Mouse (Mus musculus) midbrain, embryonic 16.5 days (tissue): ENCODE measurements around the gene Tas2r137. TPM values are rescaled to one million over a fixed set of nuclear protein-coding genes. Genes with fewer than 3 reads are reported as not detected.

Experiments
- ATAC-seq: fragments of 200-750 bp; cut with Nextera tagmentation; 2 replicates; pipeline ENCODE4 v1.8.0; 2017; ENCODE audit warnings: moderate TSS enrichment
- H3K27ac ChIP-seq: fragments of 300-500 bp; sonication (generic); 2 replicates; pipeline ENCODE4 v1.5.1; 2014; ENCODE audit warnings: mild to moderate bottlenecking, low read length, mixed read lengths
- H3K27me3 ChIP-seq: fragments of 300-500 bp; sonication (generic); 2 replicates; pipeline ENCODE4 v1.6.1; 2014; ENCODE audit warnings: low read depth, low read length, mixed read lengths; ENCODE audit not compliant: control insufficient read depth, insufficient read depth
- H3K36me3 ChIP-seq: fragments of 300-500 bp; sonication (generic); 2 replicates; pipeline ENCODE4 v1.6.1; 2014; ENCODE audit warnings: mild to moderate bottlenecking, low read length, moderate library complexity, mixed read lengths; ENCODE audit not compliant: control insufficient read depth, insufficient read depth
- H3K4me1 ChIP-seq: fragments of 300-500 bp; sonication (generic); 2 replicates; pipeline ENCODE4 v1.6.1; 2014; ENCODE audit warnings: mild to moderate bottlenecking, low read length, mixed read lengths; ENCODE audit not compliant: control insufficient read depth, insufficient read depth
- H3K4me2 ChIP-seq: fragments of 300-500 bp; sonication (generic); 2 replicates; pipeline ENCODE4 v1.6.1; 2014; ENCODE audit warnings: mild to moderate bottlenecking, low read length, mixed read lengths
- H3K4me3 ChIP-seq: fragments of 300-500 bp; sonication (generic); 2 replicates; pipeline ENCODE4 v1.5.1; 2014; ENCODE audit warnings: low read depth, mild to moderate bottlenecking, low read length, moderate library complexity, mixed read lengths
- H3K9ac ChIP-seq: fragments of 300-500 bp; sonication (generic); 2 replicates; pipeline ENCODE4 v1.6.1; 2014; ENCODE audit warnings: low read depth, low read length, mixed read lengths
- H3K9me3 ChIP-seq: fragments of 300-500 bp; sonication (generic); replicated peaks from 2 replicates; pipeline ENCODE4 v1.6.1; 2014; ENCODE audit warnings: mild to moderate bottlenecking, low read length, mixed read lengths; ENCODE audit not compliant: control insufficient read depth, poor library complexity, severe bottlenecking
- WGBS: fragments of 180-500 bp; shearing (Covaris S2); extraction: QIAGEN DNeasy Blood & Tissue Kit; methylation state at CpG from one replicate; pipeline ENCODE4 v1.1.7; 2014; 5-methylcytosine and 5-hydroxymethylcytosine counted together
- polyA plus RNA-seq: library from polyadenylated mRNA; unstranded; fragments of >200 nt; fragmentation: Nextera tagmentation; extraction: Ambion mirVana; gene quantifications from 2 replicates; pipeline ENCODE4 v1.2.1, GENCODE M21; 2015

Gene Tas2r137
- polyA plus RNA-seq, 1 experiment from 2014 or later, result not detected

DNA sequence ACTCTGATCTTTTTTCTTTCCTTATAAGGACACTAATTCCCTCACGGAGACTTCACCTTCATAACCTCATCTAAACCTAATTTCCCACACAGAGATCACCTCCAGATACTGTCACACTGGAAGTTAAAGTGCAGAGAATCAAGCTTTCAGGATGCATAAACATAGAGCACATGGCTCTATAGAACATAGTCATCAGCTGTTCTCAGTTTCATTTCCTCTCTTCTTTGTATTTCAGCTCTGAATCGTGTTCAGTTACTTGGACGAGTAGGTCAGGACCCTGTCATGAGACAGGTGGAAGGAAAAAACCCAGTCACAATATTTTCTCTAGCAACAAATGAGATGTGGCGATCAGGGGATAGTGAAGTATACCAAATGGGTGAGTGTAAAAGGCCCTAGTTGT, 14.9 kb upstream of the Tas2r137 start:
- Histone ChIP-seq H3K9ac (no peak overlapping the region), H3K4me1 (peaks cover 7% of the 10 kb centered on the region), H3K27me3 (no peaks in the 10 kb centered on the region), H3K27ac (no peak overlapping the region), H3K9me3 (no peaks in the 10 kb centered on the region), H3K36me3 (peaks cover 31% of the 10 kb centered on the region), H3K4me3 (no peak overlapping the region), H3K4me2 (no peak overlapping the region)
- WGBS, result 94% methylated on average over 4 of the region's 4 CpGs
- ATAC-seq, result no peak

DNA sequence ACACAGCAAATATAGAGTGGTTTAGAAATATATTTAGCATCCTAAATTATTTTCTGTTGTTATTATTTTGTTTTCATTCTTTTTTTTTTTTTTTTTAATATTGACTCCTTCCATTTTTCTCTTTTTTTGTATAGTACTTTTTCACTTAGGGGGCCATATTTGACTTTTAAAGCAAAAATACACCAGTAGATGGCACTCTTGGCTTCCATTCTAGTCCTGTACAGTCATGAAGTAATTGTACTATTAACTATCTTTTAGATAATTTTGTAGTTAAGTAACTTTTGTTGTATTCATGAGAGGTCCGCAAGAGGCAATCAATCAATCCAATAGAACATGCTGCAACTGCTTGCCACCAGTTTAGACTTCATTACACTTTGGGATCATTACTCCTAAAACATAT, 11.3 kb upstream of the Tas2r137 start:
- no peak overlapping the region for H3K27ac ChIP-seq
- H3K4me2 ChIP-seq, result no peak overlapping the region
- no peaks in the 10 kb centered on the region for H3K27me3 ChIP-seq
- H3K9me3 ChIP-seq, result no peaks in the 10 kb centered on the region
- peaks cover 47% of the 10 kb centered on the region for H3K36me3 ChIP-seq
- no peaks in the 10 kb centered on the region for H3K4me1 ChIP-seq
- H3K4me3 ChIP-seq, result no peak overlapping the region
- no peak overlapping the region for H3K9ac ChIP-seq
- ATAC-seq, result no peak
- 96% methylated on average over 1 of the region's 1 CpGs for WGBS

DNA sequence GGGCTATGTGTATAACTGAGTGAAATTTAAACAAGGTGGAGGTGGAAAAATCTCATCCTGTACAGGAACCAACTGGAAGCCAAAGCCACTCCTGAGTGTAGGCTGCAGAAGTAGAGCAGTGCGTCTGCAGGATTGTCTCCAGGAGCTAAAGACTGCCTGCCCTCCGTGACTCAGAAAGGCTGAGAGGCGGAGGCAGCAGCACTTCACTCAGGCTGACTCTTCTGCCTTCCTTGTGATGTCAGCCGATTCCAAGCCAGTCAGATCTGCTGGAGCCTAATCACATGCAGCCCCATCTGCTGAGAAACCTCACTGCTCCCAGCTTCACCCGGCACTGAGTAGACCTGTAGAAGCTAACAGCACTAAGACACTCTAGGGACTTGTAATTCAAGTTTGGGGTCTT, 8.7 kb upstream of the Tas2r137 start:
- WGBS, result 93% methylated on average over 5 of the region's 5 CpGs
- H3K4me2 ChIP-seq, result no peak overlapping the region
- H3K4me3 ChIP-seq, result no peak overlapping the region
- H3K4me1 ChIP-seq, result no peaks in the 10 kb centered on the region
- H3K27ac ChIP-seq, result no peak overlapping the region
- H3K36me3 ChIP-seq, result peaks cover 26% of the 10 kb centered on the region
- no peak for ATAC-seq
- no peaks in the 10 kb centered on the region for H3K27me3 ChIP-seq
- no peaks in the 10 kb centered on the region for H3K9me3 ChIP-seq
- no peak overlapping the region for H3K9ac ChIP-seq

DNA sequence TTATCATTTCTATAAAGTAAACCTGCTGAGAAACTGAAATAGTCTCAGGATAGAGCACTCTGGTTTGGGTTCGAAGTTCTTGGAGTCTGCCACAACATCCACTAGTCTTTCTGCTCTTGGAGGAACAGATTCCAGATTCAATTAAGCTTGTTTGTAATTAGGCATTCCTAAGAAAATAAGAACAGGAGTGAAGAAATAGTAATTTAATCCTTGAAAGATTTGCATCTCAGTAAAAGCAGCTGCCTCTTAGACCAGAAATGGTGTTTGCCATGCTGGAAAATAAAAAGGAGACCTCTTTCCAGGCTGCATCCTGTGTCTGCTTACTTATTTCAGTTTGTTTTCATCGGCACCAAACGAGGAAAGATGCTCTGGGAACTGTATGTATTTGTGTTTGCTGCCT, 2.2 kb downstream of the Tas2r137 start, which contains the start of gene Tas2r108:
Tas2r108 (plus strand) TSS at position 301 of the 400 bp plus-strand sequence.
- H3K9ac ChIP-seq, result no peak within 1 kb of the TSS
- no peaks in the 10 kb centered on the region for H3K9me3 ChIP-seq
- no peak within 1 kb of the TSS for H3K4me2 ChIP-seq
- no peaks in the 10 kb centered on the region for H3K27me3 ChIP-seq
- 94% methylated on average over 3 of the region's 3 CpGs for WGBS
- H3K27ac ChIP-seq, result no peak within 1 kb of the TSS
- H3K4me1 ChIP-seq, result no peaks in the 10 kb centered on the region
- no peaks in the 10 kb centered on the region for H3K36me3 ChIP-seq
- no peak within 1 kb of the TSS for H3K4me3 ChIP-seq
- no peak for ATAC-seq

GRCm38 (mm10) chr6:40519408-40519807, 28.4 kb downstream of the Tas2r137 start, which contains the start of gene Prss37:
Prss37 (minus strand) TSS chr6:40519508.
- Histone ChIP-seq H3K9ac (no peak within 1 kb of the TSS), H3K4me2 (no peak within 1 kb of the TSS), H3K36me3 (no peaks in the 10 kb centered on the region), H3K4me1 (no peaks in the 10 kb centered on the region), H3K27ac (no peak within 1 kb of the TSS), H3K27me3 (no peaks in the 10 kb centered on the region), H3K4me3 (no peak within 1 kb of the TSS), H3K9me3 (no peaks in the 10 kb centered on the region; the same call in 1 of the 2 replicates)
- WGBS, result 73% methylated on average over 1 of the region's 1 CpGs
- ATAC-seq, result no peak

Other genes with a start within 250 kb of the Tas2r137 start
- gene Agk, start 166.1 kb upstream of the Tas2r137 start, polyA plus RNA-seq, result 64.0 and 74.5 TPM in 2 replicates
- gene E330009J07Rik, start 55.1 kb upstream of the Tas2r137 start, polyA plus RNA-seq, result 12.9 and 13.8 TPM in 2 replicates
- 0.10 and 0.21 TPM in 2 replicates for gene Wee2, start 52.1 kb upstream of the Tas2r137 start, polyA plus RNA-seq
- gene Ssbp1, start 19.9 kb upstream of the Tas2r137 start, polyA plus RNA-seq, result 96.8 and 110 TPM in 2 replicates
- not detected in 2 replicates for gene Tas2r108, start 2.3 kb downstream of the Tas2r137 start, polyA plus RNA-seq
- gene Prss37, start 28.3 kb downstream of the Tas2r137 start, polyA plus RNA-seq, result not detected in 2 replicates
- 0.06 and 0.11 TPM in 2 replicates for gene Olfr461, start 63.8 kb downstream of the Tas2r137 start, polyA plus RNA-seq
- gene Olfr460, start 78.3 kb downstream of the Tas2r137 start, polyA plus RNA-seq, result not detected in 2 replicates
- gene Clec5a, start 94.6 kb downstream of the Tas2r137 start, polyA plus RNA-seq, result 0.44 and 0.75 TPM in 2 replicates
- not detected in 2 replicates for gene Tas2r138, start 122.1 kb downstream of the Tas2r137 start, polyA plus RNA-seq
- not detected in 2 replicates for gene Mgam, start 137.6 kb downstream of the Tas2r137 start, polyA plus RNA-seq